Mouse (Mus musculus) liver, embryonic 14.5 days (tissue): ENCODE data around the gene Pdia5.

Experiments
- CTCF ChIP-seq: IDR thresholded peaks from 2 replicates; pipeline ENCODE4 v1.5.1; 2016; ENCODE audit warnings: antibody characterized with exemption, low read depth, control low read depth
- EP300 ChIP-seq: IDR thresholded peaks from 2 replicates; pipeline ENCODE4 v1.6.1; 2016; ENCODE audit warnings: antibody characterized with exemption, low read depth

GRCm38 (mm10) chr16:35467044-35467443 lies 23.6 kb downstream of the Pdia5 start:
- TF ChIP-seq CTCF (no peak), EP300 (no peak)
